Mouse (Mus musculus): Measurements from ENCODE around the gene Hid1. TPM values are rescaled to one million over a fixed set of nuclear protein-coding genes. Genes with fewer than 3 reads are reported as not detected.
A peak's percentile ranks its signal among the peaks of the same experiment; 100 is the strongest.

The Hid1 gene
- polyA plus RNA-seq, 1 experiment, result 105 TPM

GRCm38 (mm10) chr11:115372737-115373136 lies 5.2 kb upstream of the Hid1 start:
- Histone ChIP-seq H3K27ac (ENCODE audit: insufficient read depth, low read length) (no peak overlapping the region), H3K4me1 (ENCODE audit: control insufficient read depth, insufficient read depth, low read length) (peaks cover 6% of the 10 kb centered on the region; the same call in 1 of the 2 replicates), H3K27me3 (ENCODE audit: control insufficient read depth, insufficient read depth, low read length) (no peaks in the 10 kb centered on the region), H3K4me3 (replicated peaks; ENCODE audit: insufficient read depth, low read depth, low read length) (no peak overlapping the region)
- WGBS, result 57% methylated on average over 2 of the region's 2 CpGs
- TF ChIP-seq POLR2A (IDR thresholded peaks at IDR 0.05; ENCODE audit: borderline replicate concordance, insufficient read depth, low read length) (no peak), CTCF (IDR thresholded peaks at IDR 0.05; ENCODE audit: borderline replicate concordance, insufficient read depth, low read depth, low read length) (no peak)
- no peak for DNase-seq

- Histone ChIP-seq H3K27me3 (ENCODE audit: control insufficient read depth, insufficient read depth, low read length) (no peaks in the 10 kb centered on the region), H3K4me1 (ENCODE audit: control insufficient read depth, insufficient read depth, low read length) (peaks cover 6% of the 10 kb centered on the region; the same call in 1 of the 2 replicates), H3K27ac (ENCODE audit: insufficient read depth, low read length) (no peak overlapping the region), H3K4me3 (replicated peaks; ENCODE audit: insufficient read depth, low read depth, low read length) (no peak overlapping the region)
- DNase-seq, result no peak
- no peak for TF ChIP-seq POLR2A (IDR thresholded peaks at IDR 0.05; ENCODE audit: borderline replicate concordance, insufficient read depth, low read length)
- WGBS, result 88% methylated on average over 1 of the region's 1 CpGs
Observed at GRCm38 (mm10) chr11:115372015-115372414, 4.5 kb upstream of the Hid1 start.

GRCm38 (mm10) chr11:115371354-115371753 lies 3.8 kb upstream of the Hid1 start:
- Histone ChIP-seq H3K27me3 (ENCODE audit: control insufficient read depth, insufficient read depth, low read length) (no peaks in the 10 kb centered on the region), H3K27ac (ENCODE audit: insufficient read depth, low read length) (no peak overlapping the region), H3K4me3 (replicated peaks; ENCODE audit: insufficient read depth, low read depth, low read length) (no peak overlapping the region), H3K4me1 (ENCODE audit: control insufficient read depth, insufficient read depth, low read length) (peaks cover 6% of the 10 kb centered on the region; the same call in 1 of the 2 replicates)
- no peak for DNase-seq
- no peak for TF ChIP-seq CTCF (IDR thresholded peaks at IDR 0.05; ENCODE audit: borderline replicate concordance, insufficient read depth, low read depth, low read length)
- no peak for TF ChIP-seq POLR2A (IDR thresholded peaks at IDR 0.05; ENCODE audit: borderline replicate concordance, insufficient read depth, low read length)
- WGBS, result 79% methylated on average over 8 of the region's 8 CpGs

- 71% methylated on average over 7 of the region's 7 CpGs for WGBS
- no peak overlapping the region for H3K27ac ChIP-seq (ENCODE audit: insufficient read depth, low read length)
Observed at GRCm38 (mm10) chr11:115370368-115370767, 2.8 kb upstream of the Hid1 start.

GRCm38 (mm10) chr11:115366706-115367394 lies 706 bp downstream of the Hid1 start:
- Histone ChIP-seq H3K27me3 (ENCODE audit: control insufficient read depth, insufficient read depth, low read length) (no peaks in the 10 kb centered on the region), H3K27ac (ENCODE audit: insufficient read depth, low read length) (peak overlapping the region; percentile 82), H3K4me3 (replicated peaks; ENCODE audit: insufficient read depth, low read depth, low read length) (peak overlapping the region; percentile 63), H3K4me1 (ENCODE audit: control insufficient read depth, insufficient read depth, low read length) (peaks cover 16% of the 10 kb centered on the region)
- DNase-seq, result peak; percentile 71 to 79
- no peak for TF ChIP-seq CTCF (IDR thresholded peaks at IDR 0.05; ENCODE audit: borderline replicate concordance, insufficient read depth, low read depth, low read length)
- peak; percentile 27; the same call in 1 of the 2 replicates for TF ChIP-seq POLR2A (IDR thresholded peaks at IDR 0.05; ENCODE audit: borderline replicate concordance, insufficient read depth, low read length)
- 1% methylated on average over 28 of the region's 28 CpGs for WGBS

More at GRCm38 (mm10) chr11:115370368-115370767, 2.8 kb upstream of the Hid1 start:
- no peak for DNase-seq
- peaks cover 13% of the 10 kb centered on the region for H3K4me1 ChIP-seq (ENCODE audit: control insufficient read depth, insufficient read depth, low read length)
- TF ChIP-seq CTCF (IDR thresholded peaks at IDR 0.05; ENCODE audit: borderline replicate concordance, insufficient read depth, low read depth, low read length) (no peak), POLR2A (IDR thresholded peaks at IDR 0.05; ENCODE audit: borderline replicate concordance, insufficient read depth, low read length) (no peak)
- H3K27me3 ChIP-seq (ENCODE audit: control insufficient read depth, insufficient read depth, low read length), result no peaks in the 10 kb centered on the region
- no peak overlapping the region for H3K4me3 ChIP-seq (replicated peaks; ENCODE audit: insufficient read depth, low read depth, low read length)

- H3K27ac ChIP-seq (ENCODE audit: insufficient read depth, low read length), result peak overlapping the region; percentile 25; the same call in 1 of the 2 replicates
- peak overlapping the region; percentile 63 for H3K4me3 ChIP-seq (replicated peaks; ENCODE audit: insufficient read depth, low read depth, low read length)
- TF ChIP-seq CTCF (IDR thresholded peaks at IDR 0.05; ENCODE audit: borderline replicate concordance, insufficient read depth, low read depth, low read length) (no peak), POLR2A (IDR thresholded peaks at IDR 0.05; ENCODE audit: borderline replicate concordance, insufficient read depth, low read length) (no peak)
- 24% methylated on average over 7 of the region's 7 CpGs for WGBS
- H3K27me3 ChIP-seq (ENCODE audit: control insufficient read depth, insufficient read depth, low read length), result no peaks in the 10 kb centered on the region
- peaks cover 18% of the 10 kb centered on the region for H3K4me1 ChIP-seq (ENCODE audit: control insufficient read depth, insufficient read depth, low read length)
- DNase-seq, result peak; percentile 58 to 60
Observed at GRCm38 (mm10) chr11:115366039-115366705, 1.4 kb downstream of the Hid1 start.

GRCm38 (mm10) chr11:115364136-115364535 lies 3.4 kb downstream of the Hid1 start:
- H3K27ac ChIP-seq (ENCODE audit: insufficient read depth, low read length), result no peak overlapping the region
- H3K27me3 ChIP-seq (ENCODE audit: control insufficient read depth, insufficient read depth, low read length), result no peaks in the 10 kb centered on the region
- no peak overlapping the region for H3K4me3 ChIP-seq (replicated peaks; ENCODE audit: insufficient read depth, low read depth, low read length)
- 71% methylated on average over 3 of the region's 3 CpGs for WGBS
- no peak for TF ChIP-seq POLR2A (IDR thresholded peaks at IDR 0.05; ENCODE audit: borderline replicate concordance, insufficient read depth, low read length)
- no peak for TF ChIP-seq CTCF (IDR thresholded peaks at IDR 0.05; ENCODE audit: borderline replicate concordance, insufficient read depth, low read depth, low read length)
- H3K4me1 ChIP-seq (ENCODE audit: control insufficient read depth, insufficient read depth, low read length), result peaks cover 20% of the 10 kb centered on the region
- DNase-seq, result peak; percentile 39 to 45

- no peaks in the 10 kb centered on the region for H3K27me3 ChIP-seq (ENCODE audit: control insufficient read depth, insufficient read depth, low read length)
- peaks cover 18% of the 10 kb centered on the region for H3K4me1 ChIP-seq (ENCODE audit: control insufficient read depth, insufficient read depth, low read length)
- H3K4me3 ChIP-seq (replicated peaks; ENCODE audit: insufficient read depth, low read depth, low read length), result no peak overlapping the region
- DNase-seq, result no peak
- H3K27ac ChIP-seq (ENCODE audit: insufficient read depth, low read length), result no peak overlapping the region
- TF ChIP-seq POLR2A (IDR thresholded peaks at IDR 0.05; ENCODE audit: borderline replicate concordance, insufficient read depth, low read length) (no peak), CTCF (IDR thresholded peaks at IDR 0.05; ENCODE audit: borderline replicate concordance, insufficient read depth, low read depth, low read length) (no peak)
- 42% methylated on average over 6 of the region's 6 CpGs for whole genome bisulfite sequencing
Observed at GRCm38 (mm10) chr11:115359726-115360125, 7.8 kb downstream of the Hid1 start.
